Mouse (Mus musculus): ENCODE measurements around the gene Fam168b. TPM values are rescaled to one million over a fixed set of nuclear protein-coding genes. Genes with fewer than 3 reads are reported as not detected.
A peak's percentile ranks its signal among the peaks of the same experiment; 100 is the strongest.

The Fam168b gene
- polyA plus RNA-seq (2014; fragmentation: Nextera tagmentation; extraction: Ambion mirVana), result 147 and 156 TPM in 2 replicates

DNA sequence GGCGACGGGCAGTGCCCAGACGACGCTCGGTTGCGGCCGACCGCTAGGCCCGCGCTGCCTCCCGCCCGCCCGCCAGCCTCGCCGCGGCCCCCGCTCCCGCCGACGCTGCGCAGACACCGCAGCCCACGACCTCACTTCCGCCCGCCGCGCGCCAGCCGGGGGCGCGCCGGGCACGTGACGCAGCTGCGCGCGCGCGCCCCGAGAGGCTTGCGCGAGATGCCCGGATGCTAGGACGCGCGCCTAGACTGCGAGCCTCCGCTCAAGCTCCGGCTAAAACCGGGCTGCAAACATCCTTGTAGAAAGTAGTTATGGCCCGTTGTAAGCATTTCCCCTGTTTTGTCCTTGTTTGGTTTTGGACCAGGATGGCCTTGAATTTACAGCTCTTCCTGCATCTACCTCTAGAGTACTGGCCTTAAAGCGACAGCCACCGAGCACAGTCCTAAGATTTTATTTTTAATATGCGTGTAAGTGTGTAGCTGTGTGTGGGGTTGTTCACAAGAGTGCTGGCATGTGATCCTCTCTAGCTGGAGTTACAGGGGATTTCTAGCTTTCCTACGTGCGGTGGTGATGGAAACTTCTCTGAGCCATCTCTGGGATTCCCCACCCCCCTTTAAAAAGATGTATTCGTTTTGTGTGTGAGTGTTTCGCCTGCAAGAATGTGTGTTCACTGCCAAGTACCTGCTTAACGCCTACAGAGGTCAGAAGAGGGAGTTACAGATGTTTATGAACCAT lies at the start of gene Fam168b:
Gene Fam168b, minus strand, starts transcription at position 179 of the 732 bp plus-strand sequence.
- Histone ChIP-seq H3K9ac (ENCODE audit: low read length) (peak within 1 kb of the TSS; percentile 95), H3K9me3 (ENCODE audit: control insufficient read depth, low read length) (no peaks in the 10 kb centered on the region), H3K4me1 (replicated peaks; ENCODE audit: control insufficient read depth, insufficient read depth, low read length) (peaks cover 7% of the 10 kb centered on the region), H3K36me3 (ENCODE audit: control insufficient read depth, insufficient read depth, low read length) (no peaks in the 10 kb centered on the region; the same call in 1 of the 2 replicates), H3K4me3 (ENCODE audit: low read depth, low read length) (peak within 1 kb of the TSS; percentile 82), H3K27ac (ENCODE audit: low read depth, low read length) (peak within 1 kb of the TSS; percentile 93), H3K4me2 (ENCODE audit: low read depth, low read length, severe bottlenecking) (peak within 1 kb of the TSS; percentile 84), H3K27me3 (ENCODE audit: control insufficient read depth, insufficient read depth, low read length) (no peaks in the 10 kb centered on the region)
- 2% methylated on average over 51 of the region's 59 CpGs for WGBS
- peak; percentile 93 for DNase-seq (ENCODE audit: low spot score)
- peak; percentile 91 for ATAC-seq (replicated peaks; ENCODE audit: low FRiP score)

DNA sequence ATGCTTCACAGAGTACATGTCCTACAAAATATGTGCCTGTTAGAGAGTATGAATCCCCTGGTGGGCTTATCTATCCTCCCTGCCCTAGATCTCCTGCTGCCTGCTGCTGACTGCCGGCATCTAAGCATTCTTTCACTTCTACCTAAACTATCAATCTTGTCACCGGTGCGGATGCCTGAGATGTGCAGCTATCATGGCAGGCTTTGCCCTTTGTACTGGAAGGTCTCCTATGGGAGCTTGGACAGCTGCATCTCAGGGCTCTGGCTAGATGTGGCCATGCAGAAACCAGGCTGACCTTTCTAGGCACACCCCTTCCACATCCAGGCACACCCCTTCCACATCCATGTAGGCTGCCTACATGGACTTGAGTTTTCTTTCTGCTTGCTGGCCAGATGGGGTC lies 49.6 kb upstream of the Fam168b start:
- no peaks in the 10 kb centered on the region for H3K36me3 ChIP-seq (ENCODE audit: control insufficient read depth, insufficient read depth, low read length)
- WGBS, result 93% methylated on average over 3 of the region's 3 CpGs

DNA sequence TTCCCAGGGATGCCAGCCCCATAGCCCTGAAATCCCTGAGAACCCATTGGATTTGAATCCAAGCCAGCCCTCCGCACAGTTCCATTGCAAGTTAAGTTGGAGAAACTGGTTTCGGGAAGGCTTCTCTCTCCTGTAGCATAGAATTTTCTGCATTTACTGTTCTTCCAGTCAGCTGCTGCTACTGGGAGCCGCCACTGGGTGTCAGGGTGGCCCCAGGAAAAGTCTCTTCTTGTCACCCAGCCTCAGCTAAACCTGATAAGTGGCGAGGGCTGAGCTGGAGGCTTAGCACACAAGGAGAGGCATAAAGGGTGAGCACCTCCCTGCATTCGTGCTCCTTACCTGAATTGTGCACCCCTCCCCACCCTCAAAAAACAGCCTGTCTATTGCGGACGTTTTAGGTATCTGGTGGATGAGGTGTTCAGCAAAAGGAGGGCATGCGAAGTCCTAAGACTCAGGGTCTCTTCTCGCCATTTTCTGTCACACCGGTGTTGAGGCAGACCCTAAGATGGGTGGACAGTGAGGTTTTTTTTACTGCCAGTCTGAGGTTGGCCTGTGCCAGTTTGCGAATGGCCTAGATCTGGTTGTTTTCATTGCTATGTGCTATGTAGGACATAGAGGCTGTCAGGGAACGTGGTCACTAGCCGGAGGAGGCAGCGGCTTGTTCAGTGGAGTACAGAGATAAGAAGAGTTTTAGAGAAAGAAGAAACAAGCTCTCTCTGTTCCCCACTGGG lies 48.9 kb upstream of the Fam168b start:
- DNase-seq (ENCODE audit: low spot score) (peak; percentile 66), ATAC-seq (replicated peaks; ENCODE audit: low FRiP score) (no peak)
- Histone ChIP-seq H3K27me3 (ENCODE audit: control insufficient read depth, insufficient read depth, low read length) (no peaks in the 10 kb centered on the region), H3K9ac (ENCODE audit: low read length) (no peak overlapping the region), H3K4me1 (replicated peaks; ENCODE audit: control insufficient read depth, insufficient read depth, low read length) (no peaks in the 10 kb centered on the region), H3K27ac (ENCODE audit: low read depth, low read length) (no peak overlapping the region), H3K36me3 (ENCODE audit: control insufficient read depth, insufficient read depth, low read length) (no peaks in the 10 kb centered on the region), H3K4me2 (ENCODE audit: low read depth, low read length, severe bottlenecking) (no peak overlapping the region), H3K9me3 (ENCODE audit: control insufficient read depth, low read length) (no peaks in the 10 kb centered on the region), H3K4me3 (ENCODE audit: low read depth, low read length) (no peak overlapping the region)
- WGBS, result 63% methylated on average over 14 of the region's 14 CpGs

More for the DNA sequence above, 49.6 kb upstream of the Fam168b start:
- Histone ChIP-seq H3K27ac (ENCODE audit: low read depth, low read length) (no peak overlapping the region), H3K4me1 (replicated peaks; ENCODE audit: control insufficient read depth, insufficient read depth, low read length) (no peaks in the 10 kb centered on the region), H3K4me2 (ENCODE audit: low read depth, low read length, severe bottlenecking) (no peak overlapping the region), H3K9me3 (ENCODE audit: control insufficient read depth, low read length) (no peaks in the 10 kb centered on the region), H3K9ac (ENCODE audit: low read length) (no peak overlapping the region), H3K27me3 (ENCODE audit: control insufficient read depth, insufficient read depth, low read length) (no peaks in the 10 kb centered on the region), H3K4me3 (ENCODE audit: low read depth, low read length) (no peak overlapping the region)
- DNase-seq (ENCODE audit: low spot score), result no peak
- ATAC-seq (replicated peaks; ENCODE audit: low FRiP score), result no peak

DNA sequence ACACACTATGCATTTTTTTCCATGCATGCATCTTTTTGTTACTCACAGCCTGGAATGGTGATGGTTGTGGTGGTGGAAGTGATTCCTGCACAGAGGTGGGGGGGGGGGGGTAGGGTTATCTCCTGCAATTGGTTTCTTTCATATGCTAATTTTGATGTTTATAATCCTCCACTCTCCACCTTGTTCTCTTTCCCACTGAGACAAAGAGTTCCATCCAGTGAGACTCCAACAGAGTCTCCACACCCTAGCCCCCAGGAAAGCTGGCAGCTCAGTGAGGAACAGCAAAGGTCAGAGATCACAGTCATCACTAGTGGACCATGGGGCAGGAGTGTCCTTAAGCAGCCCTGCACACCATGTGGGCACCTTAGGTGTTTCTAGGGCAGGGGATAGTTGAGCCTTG lies 40.9 kb upstream of the Fam168b start:
- Histone ChIP-seq H3K27me3 (ENCODE audit: control insufficient read depth, insufficient read depth, low read length) (no peaks in the 10 kb centered on the region), H3K27ac (ENCODE audit: low read depth, low read length) (no peak overlapping the region), H3K4me2 (ENCODE audit: low read depth, low read length, severe bottlenecking) (no peak overlapping the region), H3K9ac (ENCODE audit: low read length) (no peak overlapping the region), H3K4me3 (ENCODE audit: low read depth, low read length) (no peak overlapping the region), H3K9me3 (ENCODE audit: control insufficient read depth, low read length) (no peaks in the 10 kb centered on the region), H3K36me3 (ENCODE audit: control insufficient read depth, insufficient read depth, low read length) (no peaks in the 10 kb centered on the region), H3K4me1 (replicated peaks; ENCODE audit: control insufficient read depth, insufficient read depth, low read length) (no peaks in the 10 kb centered on the region)
- DNase-seq (ENCODE audit: low spot score) (no peak), ATAC-seq (replicated peaks; ENCODE audit: low FRiP score) (no peak)

DNA sequence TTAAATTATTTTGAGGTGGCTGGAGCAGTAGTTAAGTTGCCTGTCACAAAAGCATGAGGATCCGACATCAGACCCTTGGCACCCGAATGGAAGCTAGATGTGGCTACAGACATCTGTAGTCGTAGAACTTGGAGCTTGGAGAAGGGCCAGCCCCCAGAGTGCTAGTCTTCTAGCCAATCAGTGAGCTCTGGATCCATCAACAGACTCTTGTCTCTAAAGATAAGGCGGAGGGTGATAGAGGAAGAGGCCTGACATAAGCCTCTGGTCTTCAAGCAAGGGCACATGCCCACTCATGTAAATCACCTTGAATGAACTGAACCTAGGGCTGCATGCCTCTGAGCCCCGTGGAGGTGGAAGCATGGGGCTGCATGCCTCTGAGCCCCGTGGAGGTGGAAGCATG lies 36.7 kb upstream of the Fam168b start:
- H3K36me3 ChIP-seq (ENCODE audit: control insufficient read depth, insufficient read depth, low read length), result no peaks in the 10 kb centered on the region; the same call in 1 of the 2 replicates
- no peak overlapping the region for H3K27ac ChIP-seq (ENCODE audit: low read depth, low read length)
- H3K27me3 ChIP-seq (ENCODE audit: control insufficient read depth, insufficient read depth, low read length), result no peaks in the 10 kb centered on the region
- H3K4me3 ChIP-seq (ENCODE audit: low read depth, low read length), result no peak overlapping the region
- H3K4me2 ChIP-seq (ENCODE audit: low read depth, low read length, severe bottlenecking), result no peak overlapping the region
- H3K9me3 ChIP-seq (ENCODE audit: control insufficient read depth, low read length), result no peaks in the 10 kb centered on the region
- 89% methylated on average over 6 of the region's 6 CpGs for WGBS
- DNase-seq (ENCODE audit: low spot score), result peak; percentile 13
- H3K4me1 ChIP-seq (replicated peaks; ENCODE audit: control insufficient read depth, insufficient read depth, low read length), result no peaks in the 10 kb centered on the region
- no peak for ATAC-seq (replicated peaks; ENCODE audit: low FRiP score)
- H3K9ac ChIP-seq (ENCODE audit: low read length), result no peak overlapping the region

DNA sequence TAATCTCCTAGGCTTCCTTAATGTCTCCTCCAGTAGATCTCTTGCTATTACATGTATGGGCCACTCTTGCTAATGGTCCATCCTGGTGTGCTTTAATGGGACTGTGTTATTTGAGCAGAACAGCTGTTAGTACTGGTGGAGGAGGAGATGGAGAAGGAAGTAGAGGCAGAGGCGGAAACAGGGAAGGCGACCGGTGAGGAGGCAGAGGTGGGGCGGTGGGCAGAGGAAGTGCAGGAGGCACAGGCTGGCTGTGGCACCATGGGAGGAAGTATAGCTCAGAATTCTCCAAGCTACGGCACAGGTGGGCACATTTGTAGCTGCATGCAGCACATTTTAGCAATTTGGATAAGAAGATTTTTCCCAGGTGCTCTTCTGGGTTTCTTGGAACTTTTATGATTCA lies 30.7 kb upstream of the Fam168b start:
- Histone ChIP-seq H3K27ac (ENCODE audit: low read depth, low read length) (no peak overlapping the region), H3K36me3 (ENCODE audit: control insufficient read depth, insufficient read depth, low read length) (no peaks in the 10 kb centered on the region; the same call in 1 of the 2 replicates), H3K9ac (ENCODE audit: low read length) (no peak overlapping the region), H3K4me3 (ENCODE audit: low read depth, low read length) (no peak overlapping the region), H3K4me2 (ENCODE audit: low read depth, low read length, severe bottlenecking) (no peak overlapping the region), H3K4me1 (replicated peaks; ENCODE audit: control insufficient read depth, insufficient read depth, low read length) (no peaks in the 10 kb centered on the region), H3K9me3 (ENCODE audit: control insufficient read depth, low read length) (no peaks in the 10 kb centered on the region), H3K27me3 (ENCODE audit: control insufficient read depth, insufficient read depth, low read length) (no peaks in the 10 kb centered on the region)
- DNase-seq (ENCODE audit: low spot score) (peak; percentile 43), ATAC-seq (replicated peaks; ENCODE audit: low FRiP score) (no peak)
- 93% methylated on average over 5 of the region's 5 CpGs for WGBS

DNA sequence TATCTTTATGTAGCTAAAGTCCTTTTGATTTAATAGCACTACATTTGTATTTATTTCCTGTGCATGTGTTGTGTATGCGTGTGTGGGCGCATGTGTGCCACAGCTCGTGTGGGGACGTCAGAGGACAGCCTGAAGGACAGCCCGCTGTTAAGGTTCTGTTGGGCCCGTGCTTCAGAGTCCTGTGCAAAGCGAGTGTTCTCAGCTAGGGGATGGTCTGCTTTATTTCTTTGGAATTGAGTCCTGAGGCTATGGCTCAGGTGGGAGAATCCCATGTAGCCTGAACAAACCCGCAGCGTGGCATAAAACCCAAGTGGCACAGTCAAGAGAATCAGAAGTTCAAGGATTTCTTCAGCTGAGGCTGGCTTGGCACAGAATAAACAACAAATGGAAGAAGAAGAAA lies 28.3 kb upstream of the Fam168b start:
- 93% methylated on average over 9 of the region's 9 CpGs for WGBS
- no peak overlapping the region for H3K4me3 ChIP-seq (ENCODE audit: low read depth, low read length)
- no peak for ATAC-seq (replicated peaks; ENCODE audit: low FRiP score)
- no peak overlapping the region for H3K27ac ChIP-seq (ENCODE audit: low read depth, low read length)
- H3K9me3 ChIP-seq (ENCODE audit: control insufficient read depth, low read length), result no peaks in the 10 kb centered on the region
- H3K36me3 ChIP-seq (ENCODE audit: control insufficient read depth, insufficient read depth, low read length), result no peaks in the 10 kb centered on the region; the same call in 1 of the 2 replicates
- no peak overlapping the region for H3K9ac ChIP-seq (ENCODE audit: low read length)
- H3K4me1 ChIP-seq (replicated peaks; ENCODE audit: control insufficient read depth, insufficient read depth, low read length), result no peaks in the 10 kb centered on the region
- H3K27me3 ChIP-seq (ENCODE audit: control insufficient read depth, insufficient read depth, low read length), result no peaks in the 10 kb centered on the region
- H3K4me2 ChIP-seq (ENCODE audit: low read depth, low read length, severe bottlenecking), result no peak overlapping the region
- peak; percentile 6 for DNase-seq (ENCODE audit: low spot score)

DNA sequence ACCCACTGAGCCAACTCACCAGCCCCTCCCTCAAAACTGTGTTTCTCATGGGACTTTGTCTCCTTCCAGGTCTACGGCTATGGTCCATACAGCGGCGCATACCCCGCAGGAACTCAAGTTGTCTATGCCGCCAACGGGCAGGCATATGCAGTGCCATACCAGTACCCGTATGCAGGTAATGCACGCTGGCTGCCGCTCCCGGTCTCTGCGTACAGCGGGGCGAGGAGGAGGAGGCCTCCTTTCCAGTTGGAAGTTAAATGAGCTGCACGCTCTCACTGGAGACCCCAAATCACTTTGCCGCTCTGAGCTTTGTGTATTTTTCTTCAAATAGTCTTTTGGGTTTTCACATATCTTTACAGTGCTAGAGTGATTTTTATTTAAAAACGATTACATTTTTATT lies 26.4 kb upstream of the Fam168b start:
- no peak overlapping the region for H3K9ac ChIP-seq (ENCODE audit: low read length)
- no peaks in the 10 kb centered on the region for H3K9me3 ChIP-seq (ENCODE audit: control insufficient read depth, low read length)
- no peak overlapping the region for H3K27ac ChIP-seq (ENCODE audit: low read depth, low read length)
- no peak overlapping the region for H3K4me2 ChIP-seq (ENCODE audit: low read depth, low read length, severe bottlenecking)
- H3K27me3 ChIP-seq (ENCODE audit: control insufficient read depth, insufficient read depth, low read length), result no peaks in the 10 kb centered on the region
- WGBS, result 95% methylated on average over 16 of the region's 16 CpGs
- no peak for DNase-seq (ENCODE audit: low spot score)
- H3K4me3 ChIP-seq (ENCODE audit: low read depth, low read length), result no peak overlapping the region
- no peaks in the 10 kb centered on the region for H3K36me3 ChIP-seq (ENCODE audit: control insufficient read depth, insufficient read depth, low read length)
- no peaks in the 10 kb centered on the region for H3K4me1 ChIP-seq (replicated peaks; ENCODE audit: control insufficient read depth, insufficient read depth, low read length)
- no peak for ATAC-seq (replicated peaks; ENCODE audit: low FRiP score)
